Mouse (Mus musculus) mesoderm, embryonic 11.5 days (tissue): ENCODE data around the gene Npas3.

Source experiments
- DNase-seq: peaks from one replicate; pipeline ENCODE4 v3.0.0-alpha.2; 2012; ENCODE audit warnings: low read depth, low spot score

Npas3 gene

GRCm38 (mm10) chr12:53852432-53852831, 604.0 kb downstream of the Npas3 start:
- no peak for DNase-seq

- no peak for DNase-seq
These were observed 611.7 kb downstream of the Npas3 start for GRCm38 (mm10) chr12:53860176-53860575.

- no peak for DNase-seq
These were observed 613.8 kb downstream of the Npas3 start for GRCm38 (mm10) chr12:53862281-53862680.

GRCm38 (mm10) chr12:53864436-53865136, 616.1 kb downstream of the Npas3 start:
- no peak for DNase-seq

GRCm38 (mm10) chr12:53865691-53866090, 617.2 kb downstream of the Npas3 start:
- DNase-seq = no peak

GRCm38 (mm10) chr12:53869981-53870380, 621.5 kb downstream of the Npas3 start:
- DNase-seq = no peak

GRCm38 (mm10) chr12:53875226-53875625, 626.7 kb downstream of the Npas3 start:
- DNase-seq = peak; percentile 28

GRCm38 (mm10) chr12:53876693-53877092, 628.2 kb downstream of the Npas3 start:
- no peak for DNase-seq

- DNase-seq = no peak
These were observed 633.2 kb downstream of the Npas3 start for GRCm38 (mm10) chr12:53881684-53882083.

- DNase-seq = no peak
These were observed 634.4 kb downstream of the Npas3 start for GRCm38 (mm10) chr12:53882863-53883262.

- no peak for DNase-seq
These were observed 640.1 kb downstream of the Npas3 start for GRCm38 (mm10) chr12:53888624-53889023.

GRCm38 (mm10) chr12:53895909-53896308, 647.4 kb downstream of the Npas3 start:
- no peak for DNase-seq

- no peak for DNase-seq
These were observed 660.3 kb downstream of the Npas3 start for GRCm38 (mm10) chr12:53908761-53909160.

- no peak for DNase-seq
These were observed 661.7 kb downstream of the Npas3 start for GRCm38 (mm10) chr12:53910192-53910591.

GRCm38 (mm10) chr12:53922153-53922552, 673.7 kb downstream of the Npas3 start:
- no peak for DNase-seq

- DNase-seq = no peak
These were observed 700.3 kb downstream of the Npas3 start for GRCm38 (mm10) chr12:53948826-53949225.

GRCm38 (mm10) chr12:53962004-53962403, 713.5 kb downstream of the Npas3 start:
- peak; percentile 43 for DNase-seq

- no peak for DNase-seq
These were observed 715.1 kb downstream of the Npas3 start for GRCm38 (mm10) chr12:53963534-53963933.

- DNase-seq = no peak
These were observed 721.1 kb downstream of the Npas3 start for GRCm38 (mm10) chr12:53969378-53970174.

- DNase-seq = no peak
These were observed 722.2 kb downstream of the Npas3 start for GRCm38 (mm10) chr12:53970721-53971120.

- DNase-seq = no peak
These were observed 724.9 kb downstream of the Npas3 start for GRCm38 (mm10) chr12:53973414-53973813.

- DNase-seq = no peak
These were observed 733.4 kb downstream of the Npas3 start for GRCm38 (mm10) chr12:53981575-53982507.
